Mouse (Mus musculus) midbrain, embryonic 16.5 days (tissue): ENCODE results near the gene Ap3m1. TPM values are rescaled to one million over a fixed set of nuclear protein-coding genes. Genes with fewer than 3 reads are reported as not detected.
"Not testable (repeated sequence)": the region's sequence is repeated elsewhere in the genome, so short reads cannot be mapped to it uniquely, and the experiment has no call there.

Experiments used
- ATAC-seq: fragments of 200-750 bp; cut with Nextera tagmentation; 2 replicates; pipeline ENCODE4 v1.8.0; 2017; ENCODE audit warnings: moderate TSS enrichment
- H3K27ac ChIP-seq: fragments of 300-500 bp; sonication (generic); 2 replicates; pipeline ENCODE4 v1.5.1; 2014; ENCODE audit warnings: mild to moderate bottlenecking, low read length, mixed read lengths
- H3K27me3 ChIP-seq: fragments of 300-500 bp; sonication (generic); 2 replicates; pipeline ENCODE4 v1.6.1; 2014; ENCODE audit warnings: low read depth, low read length, mixed read lengths; ENCODE audit not compliant: control insufficient read depth, insufficient read depth
- H3K36me3 ChIP-seq: fragments of 300-500 bp; sonication (generic); 2 replicates; pipeline ENCODE4 v1.6.1; 2014; ENCODE audit warnings: mild to moderate bottlenecking, low read length, moderate library complexity, mixed read lengths; ENCODE audit not compliant: control insufficient read depth, insufficient read depth
- H3K4me1 ChIP-seq: fragments of 300-500 bp; sonication (generic); 2 replicates; pipeline ENCODE4 v1.6.1; 2014; ENCODE audit warnings: mild to moderate bottlenecking, low read length, mixed read lengths; ENCODE audit not compliant: control insufficient read depth, insufficient read depth
- H3K4me2 ChIP-seq: fragments of 300-500 bp; sonication (generic); 2 replicates; pipeline ENCODE4 v1.6.1; 2014; ENCODE audit warnings: mild to moderate bottlenecking, low read length, mixed read lengths
- H3K4me3 ChIP-seq: fragments of 300-500 bp; sonication (generic); 2 replicates; pipeline ENCODE4 v1.5.1; 2014; ENCODE audit warnings: low read depth, mild to moderate bottlenecking, low read length, moderate library complexity, mixed read lengths
- H3K9ac ChIP-seq: fragments of 300-500 bp; sonication (generic); 2 replicates; pipeline ENCODE4 v1.6.1; 2014; ENCODE audit warnings: low read depth, low read length, mixed read lengths
- H3K9me3 ChIP-seq: fragments of 300-500 bp; sonication (generic); replicated peaks from 2 replicates; pipeline ENCODE4 v1.6.1; 2014; ENCODE audit warnings: mild to moderate bottlenecking, low read length, mixed read lengths; ENCODE audit not compliant: control insufficient read depth, poor library complexity, severe bottlenecking
- WGBS: fragments of 180-500 bp; shearing (Covaris S2); extraction: QIAGEN DNeasy Blood & Tissue Kit; methylation state at CpG from one replicate; pipeline ENCODE4 v1.1.7; 2014; 5-methylcytosine and 5-hydroxymethylcytosine counted together
- polyA plus RNA-seq: library from polyadenylated mRNA; unstranded; fragments of >200 nt; fragmentation: Nextera tagmentation; extraction: Ambion mirVana; gene quantifications from 2 replicates; pipeline ENCODE4 v1.2.1, GENCODE M21; 2015

The Ap3m1 gene
- 80.9 and 83.3 TPM in 2 replicates for polyA plus RNA-seq

DNA sequence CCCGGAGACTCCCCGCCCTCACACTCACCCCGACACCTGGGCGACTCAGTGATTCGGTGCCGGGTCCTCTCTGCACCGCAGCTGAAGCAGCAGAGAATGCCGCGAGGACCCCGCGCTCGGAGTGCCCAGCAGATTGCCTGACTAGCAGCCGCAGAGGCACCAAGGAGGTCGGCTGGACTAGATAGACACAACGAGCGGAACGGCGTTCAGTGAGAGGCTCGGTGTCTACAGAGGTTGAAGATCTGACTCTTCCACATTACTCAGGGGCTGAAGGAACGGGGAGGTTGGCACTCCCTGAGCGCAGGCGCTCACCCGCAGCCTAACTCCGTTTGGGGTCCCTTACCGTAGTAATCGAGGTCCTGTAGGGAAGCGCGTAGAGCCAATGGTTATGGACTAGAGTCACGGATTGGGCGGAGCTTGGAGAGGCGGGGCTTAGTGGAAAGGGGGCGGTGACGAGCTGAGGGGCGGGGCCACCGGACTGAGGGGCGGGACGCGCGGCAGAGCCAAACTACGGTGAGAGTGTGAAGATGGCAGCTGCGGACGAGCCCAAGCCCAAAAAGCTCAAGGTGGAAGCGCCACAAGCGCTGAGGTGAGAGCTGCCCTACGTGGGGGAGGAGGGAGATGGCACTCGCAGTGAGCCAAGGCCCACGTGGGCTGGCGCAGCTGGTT, at the start of gene Ap3m1, which contains the start of gene Adk:
Ap3m1 (minus strand) TSS at position 397 of the 669 bp plus-strand sequence.
Adk (plus strand) TSS at position 463 of the 669 bp plus-strand sequence.
- Histone ChIP-seq H3K27me3 (no peaks in the 10 kb centered on the region), H3K9me3 (no peaks in the 10 kb centered on the region), H3K4me1 (peaks cover 8% of the 10 kb centered on the region), H3K4me3 (peak within 1 kb of the TSS; percentile 87), H3K4me2 (peak within 1 kb of the TSS; percentile 77), H3K36me3 (no peaks in the 10 kb centered on the region), H3K27ac (peak within 1 kb of the TSS; percentile 96), H3K9ac (peak within 1 kb of the TSS; percentile 88)
- peak; percentile 98 for ATAC-seq
- WGBS = under 1% methylated on average over 46 of the region's 48 CpGs

DNA sequence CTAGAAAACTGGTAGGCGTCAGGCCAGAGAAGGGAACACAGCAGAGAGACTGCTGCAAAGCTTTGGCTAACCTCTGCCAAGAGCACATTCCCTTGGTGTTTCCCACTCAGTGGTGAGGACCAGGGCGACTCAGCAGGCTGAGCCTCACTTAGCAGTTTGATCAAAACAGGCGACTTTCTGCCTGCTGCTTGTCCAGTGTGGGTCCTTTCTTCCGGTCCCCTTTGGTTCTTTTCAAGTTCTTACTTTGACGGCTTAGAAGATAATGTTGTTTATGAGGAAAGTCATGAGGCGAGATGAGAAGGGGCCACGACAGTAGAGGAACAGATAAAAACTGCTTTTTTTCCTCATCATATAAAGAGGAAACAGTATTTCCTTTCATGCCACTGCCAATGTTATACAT, 49.3 kb upstream of the Ap3m1 start:
- no peak overlapping the region for H3K4me3 ChIP-seq
- no peak overlapping the region for H3K4me2 ChIP-seq
- no peaks in the 10 kb centered on the region for H3K36me3 ChIP-seq
- no peak for ATAC-seq
- no peak overlapping the region for H3K27ac ChIP-seq
- no peak overlapping the region for H3K9ac ChIP-seq
- H3K4me1 ChIP-seq = no peaks in the 10 kb centered on the region
- no peaks in the 10 kb centered on the region for H3K27me3 ChIP-seq
- 50% methylated on average over 7 of the region's 7 CpGs for WGBS
- H3K9me3 ChIP-seq = no peaks in the 10 kb centered on the region

DNA sequence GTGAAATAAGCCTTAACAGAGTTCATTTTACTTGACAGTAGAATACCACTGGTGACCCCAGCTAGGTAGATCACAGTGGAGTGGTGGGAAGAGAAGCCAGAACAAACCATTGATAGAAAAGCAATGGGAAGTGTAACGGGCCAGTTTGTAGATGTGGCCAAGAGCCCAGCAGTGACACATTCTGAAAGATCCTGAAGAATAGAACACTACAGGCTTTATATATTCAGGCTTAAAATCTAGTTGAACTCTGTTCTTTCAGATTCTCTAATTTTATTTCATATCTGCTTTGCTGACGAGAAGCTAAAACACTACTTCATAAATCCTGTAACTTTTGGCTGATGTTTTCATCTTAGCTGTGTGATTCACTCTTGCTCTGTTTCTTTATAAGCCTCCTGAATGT, 48.6 kb upstream of the Ap3m1 start:
- Histone ChIP-seq H3K27ac (no peak overlapping the region), H3K36me3 (no peaks in the 10 kb centered on the region), H3K9ac (no peak overlapping the region), H3K27me3 (no peaks in the 10 kb centered on the region), H3K4me2 (no peak overlapping the region), H3K4me1 (no peaks in the 10 kb centered on the region), H3K4me3 (no peak overlapping the region), H3K9me3 (no peaks in the 10 kb centered on the region)
- WGBS = 85% methylated on average over 2 of the region's 2 CpGs
- ATAC-seq = no peak

DNA sequence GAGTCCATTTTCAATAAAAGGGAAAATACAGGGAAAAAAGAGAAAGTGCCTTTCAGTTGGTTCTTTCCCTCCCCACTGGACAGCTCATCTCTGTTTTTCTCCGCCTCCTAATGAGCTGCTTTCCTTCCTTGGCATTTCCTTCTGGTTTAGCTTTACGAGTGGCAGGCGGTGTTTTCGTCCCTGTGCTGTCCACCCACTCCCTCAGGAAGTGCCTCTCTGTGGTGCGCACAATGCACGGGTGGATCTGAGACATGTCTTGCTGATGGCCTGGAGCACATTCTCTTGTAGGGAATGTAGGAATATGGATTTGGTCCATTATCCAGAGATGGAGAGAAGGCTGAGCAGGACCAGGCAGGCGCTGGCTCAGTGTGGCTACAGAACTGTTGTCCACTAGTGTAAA, 47.1 kb upstream of the Ap3m1 start:
- Histone ChIP-seq H3K27ac (no peak overlapping the region), H3K9ac (no peak overlapping the region), H3K4me3 (no peak overlapping the region), H3K27me3 (no peaks in the 10 kb centered on the region), H3K9me3 (no peaks in the 10 kb centered on the region), H3K4me2 (no peak overlapping the region), H3K36me3 (no peaks in the 10 kb centered on the region), H3K4me1 (no peaks in the 10 kb centered on the region)
- no peak for ATAC-seq
- WGBS = 88% methylated on average over 7 of the region's 7 CpGs

DNA sequence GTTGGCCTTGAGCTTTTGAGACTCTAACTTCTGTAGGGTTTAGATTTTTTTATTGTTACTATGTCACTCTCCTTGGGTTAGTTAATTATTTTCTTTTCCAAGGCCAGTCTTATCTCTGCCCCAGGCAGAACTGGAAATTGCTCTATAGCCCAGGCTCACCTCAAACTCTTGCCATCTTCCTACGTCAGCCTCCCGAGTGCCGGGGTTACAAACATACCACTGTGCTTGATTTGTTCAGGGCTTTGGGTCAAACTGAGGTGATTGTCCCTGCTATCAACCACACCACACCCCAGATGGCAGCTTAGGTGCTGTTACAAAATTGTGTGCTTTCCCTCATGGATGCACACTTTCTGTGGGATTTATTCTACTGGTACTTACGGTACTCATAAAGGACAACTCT, 44.4 kb upstream of the Ap3m1 start:
- ATAC-seq = no peak
- no peak overlapping the region for H3K4me3 ChIP-seq
- H3K36me3 ChIP-seq = no peaks in the 10 kb centered on the region
- H3K9ac ChIP-seq = no peak overlapping the region
- H3K9me3 ChIP-seq = no peaks in the 10 kb centered on the region
- 90% methylated on average over 4 of the region's 4 CpGs for WGBS
- H3K27ac ChIP-seq = no peak overlapping the region
- H3K4me1 ChIP-seq = no peaks in the 10 kb centered on the region
- H3K27me3 ChIP-seq = no peaks in the 10 kb centered on the region
- H3K4me2 ChIP-seq = no peak overlapping the region

DNA sequence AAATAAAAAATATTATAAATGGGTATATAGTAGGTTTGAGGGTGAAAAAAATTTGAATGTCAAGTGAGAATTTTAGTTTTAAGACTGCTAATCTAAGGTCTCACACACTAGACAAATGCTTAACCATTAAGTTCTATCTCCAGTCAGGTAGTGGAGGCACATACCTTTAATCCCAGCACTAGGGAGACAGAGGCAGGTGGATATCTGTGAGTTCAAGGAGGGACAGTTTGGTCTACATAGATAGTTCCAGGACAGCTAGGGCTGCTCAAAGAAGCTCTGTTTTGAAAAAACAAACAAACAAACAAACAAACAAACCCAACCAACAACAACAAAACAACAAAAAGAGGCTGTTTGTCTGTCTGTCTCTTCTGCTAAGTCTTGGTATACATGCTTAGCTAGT, 44.0 kb upstream of the Ap3m1 start:
- H3K4me1 ChIP-seq = no peaks in the 10 kb centered on the region
- H3K4me3 ChIP-seq = no peak overlapping the region
- no peak overlapping the region for H3K4me2 ChIP-seq
- no peak for ATAC-seq
- H3K9me3 ChIP-seq = no peaks in the 10 kb centered on the region
- H3K36me3 ChIP-seq = no peaks in the 10 kb centered on the region
- no peak overlapping the region for H3K9ac ChIP-seq
- H3K27ac ChIP-seq = no peak overlapping the region
- no peaks in the 10 kb centered on the region for H3K27me3 ChIP-seq

DNA sequence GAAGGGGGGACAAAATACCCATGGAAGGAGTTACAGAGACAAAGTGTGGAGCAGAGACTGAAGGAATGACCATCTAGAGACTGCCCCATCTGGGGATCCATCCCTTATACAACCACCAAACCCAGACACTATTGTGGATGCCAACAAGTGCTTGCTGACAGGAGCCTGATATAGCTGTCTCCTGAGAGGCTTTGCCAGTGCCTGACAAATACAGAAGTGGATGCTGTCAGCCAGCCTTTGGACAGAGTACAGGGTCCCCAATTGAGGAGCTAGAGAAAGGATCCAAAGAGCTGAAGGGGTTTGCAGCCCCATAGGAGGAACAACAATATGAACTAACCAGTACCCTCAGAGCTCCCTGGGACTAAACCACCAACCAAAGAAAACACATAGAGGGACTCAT, 41.9 kb upstream of the Ap3m1 start:
- H3K27ac ChIP-seq, H3K4me1 ChIP-seq, H3K9me3 ChIP-seq, H3K9ac ChIP-seq, H3K4me3 ChIP-seq, H3K27me3 ChIP-seq, H3K4me2 ChIP-seq, H3K36me3 ChIP-seq, ATAC-seq: not testable (repeated sequence)

DNA sequence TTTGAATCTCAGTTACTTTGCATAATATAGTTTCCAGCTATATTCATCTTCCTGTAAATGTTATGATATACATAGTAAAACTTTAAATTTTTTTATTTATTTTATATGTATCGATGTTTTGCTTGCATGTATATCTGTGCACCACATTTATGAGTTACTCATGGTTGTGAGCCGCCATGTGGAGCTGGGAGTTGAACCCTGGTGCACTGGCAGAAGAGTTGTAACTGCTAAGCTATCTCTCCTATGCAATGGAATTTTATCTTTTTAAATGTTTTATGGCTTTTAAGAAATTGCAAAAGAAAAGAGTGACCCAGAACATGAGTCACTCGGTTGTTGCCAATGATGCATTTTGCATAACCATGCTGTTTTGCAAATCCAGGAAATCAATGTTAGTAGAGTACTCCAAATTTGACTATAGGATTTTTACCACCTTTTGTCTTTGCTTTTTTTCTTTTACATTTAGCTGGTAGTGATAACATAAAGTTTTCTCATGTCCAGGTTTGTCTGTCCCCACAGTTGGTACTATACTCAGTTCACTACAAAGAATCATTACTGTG, 38.7 kb upstream of the Ap3m1 start:
- no peak for ATAC-seq
- H3K36me3 ChIP-seq = no peaks in the 10 kb centered on the region
- WGBS = 99% methylated on average over 3 of the region's 3 CpGs
- no peak overlapping the region for H3K4me2 ChIP-seq
- no peak overlapping the region for H3K9ac ChIP-seq
- no peaks in the 10 kb centered on the region for H3K27me3 ChIP-seq
- H3K9me3 ChIP-seq = no peaks in the 10 kb centered on the region
- H3K4me3 ChIP-seq = no peak overlapping the region
- no peak overlapping the region for H3K27ac ChIP-seq
- no peaks in the 10 kb centered on the region for H3K4me1 ChIP-seq

DNA sequence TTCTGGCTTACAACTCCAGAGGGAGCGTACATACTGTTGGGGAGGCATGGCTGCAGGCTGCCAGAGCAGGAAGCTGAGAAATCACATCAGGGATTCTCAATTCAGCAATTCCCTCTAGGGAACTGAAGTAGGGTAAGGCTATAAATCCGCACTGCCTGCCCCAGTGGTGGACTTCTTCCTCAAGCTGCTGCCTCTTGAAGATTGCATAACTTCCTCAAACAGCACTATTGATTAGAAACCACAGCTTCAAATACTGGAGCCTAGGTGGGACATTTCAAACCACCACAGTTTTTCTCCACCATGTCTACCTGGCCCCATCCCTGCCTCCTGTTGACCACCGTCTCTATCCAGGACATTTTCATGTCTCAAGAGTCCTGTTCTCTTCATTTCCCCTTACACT, 38.1 kb upstream of the Ap3m1 start:
- H3K27ac ChIP-seq = no peak overlapping the region
- no peaks in the 10 kb centered on the region for H3K9me3 ChIP-seq
- no peak for ATAC-seq
- H3K27me3 ChIP-seq = no peaks in the 10 kb centered on the region
- no peak overlapping the region for H3K4me2 ChIP-seq
- no peaks in the 10 kb centered on the region for H3K4me1 ChIP-seq
- WGBS = 88% methylated on average over 3 of the region's 3 CpGs
- no peak overlapping the region for H3K9ac ChIP-seq
- no peak overlapping the region for H3K4me3 ChIP-seq
- no peaks in the 10 kb centered on the region for H3K36me3 ChIP-seq
